Mouse (Mus musculus): Measurements from ENCODE around the gene Epb41.
A peak's percentile ranks its signal among the peaks of the same experiment; 100 is the strongest.

Epb41 gene

GRCm38 (mm10) chr4:132074077-132074932, 816 bp downstream of the Epb41 start, which contains the start of gene Gm10300:
Gene Gm10300 (plus strand): TSS chr4:132074697.
- peak; percentile 68 to 71 for DNase-seq

DNA sequence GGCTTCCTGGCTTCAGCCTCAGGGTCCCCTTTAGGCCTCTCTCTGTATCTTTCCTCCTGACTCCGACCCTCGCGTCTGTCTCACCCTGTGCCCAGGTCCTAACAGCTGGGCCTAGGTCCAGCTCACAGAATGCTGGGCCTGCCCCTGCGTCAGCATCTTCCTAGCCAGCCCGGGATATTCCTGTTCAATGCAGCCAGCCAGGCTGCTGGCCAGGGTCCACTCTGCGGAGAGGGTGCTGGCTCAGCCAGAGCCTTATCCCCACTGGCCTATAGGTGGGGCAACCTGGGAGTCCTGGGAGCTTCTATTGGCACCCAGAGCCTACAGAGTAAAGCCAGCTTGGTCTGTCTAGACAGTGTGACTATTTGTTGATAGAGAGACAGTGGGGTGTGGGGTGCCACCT, 2.2 kb downstream of the Epb41 start:
- peak; percentile 86 to 91 for DNase-seq

DNA sequence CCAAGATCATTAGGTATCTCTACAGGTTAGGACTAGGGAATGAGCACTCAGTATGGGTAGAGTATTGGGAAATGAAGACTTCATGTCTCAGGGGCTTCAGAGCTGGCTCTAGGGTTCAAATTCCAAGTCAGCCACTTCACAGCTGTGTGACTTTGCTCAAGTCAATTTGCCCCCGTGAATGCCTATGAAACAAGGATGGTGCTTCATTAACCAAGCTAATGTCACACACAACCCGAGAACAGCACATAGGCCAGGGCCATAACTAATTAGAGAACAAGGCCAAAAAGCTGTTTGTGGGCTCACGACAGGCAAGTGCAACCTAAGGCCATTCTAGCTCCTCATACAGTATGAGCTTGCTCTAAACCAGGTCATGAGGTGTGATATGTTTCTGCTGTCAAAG, 3.0 kb downstream of the Epb41 start:
- no peak for DNase-seq

DNA sequence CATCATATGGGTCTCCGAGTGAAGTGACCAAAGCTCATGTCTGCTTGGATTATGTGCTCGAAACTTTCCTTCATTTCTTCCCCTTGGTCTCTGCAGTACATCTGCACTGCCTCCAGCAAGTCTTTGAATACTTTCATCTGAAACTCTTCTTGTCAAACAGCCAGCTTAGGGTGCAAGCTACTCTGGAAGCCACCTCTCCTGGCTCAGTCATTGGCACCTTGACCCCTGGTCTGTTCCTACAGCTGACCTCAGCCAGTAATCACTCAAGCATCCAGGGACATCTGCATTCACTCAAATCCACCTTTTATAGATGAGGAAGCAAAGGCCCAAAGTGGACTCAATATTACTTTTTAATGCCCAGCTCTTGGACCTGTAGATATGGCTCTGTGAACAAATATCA, 3.4 kb downstream of the Epb41 start:
- peak; percentile 54 to 78 for DNase-seq

GRCm38 (mm10) chr4:132067938-132068235, 7.2 kb downstream of the Epb41 start:
- no peak for DNase-seq

GRCm38 (mm10) chr4:132067112-132067937, 7.8 kb downstream of the Epb41 start:
- DNase-seq = no peak

DNA sequence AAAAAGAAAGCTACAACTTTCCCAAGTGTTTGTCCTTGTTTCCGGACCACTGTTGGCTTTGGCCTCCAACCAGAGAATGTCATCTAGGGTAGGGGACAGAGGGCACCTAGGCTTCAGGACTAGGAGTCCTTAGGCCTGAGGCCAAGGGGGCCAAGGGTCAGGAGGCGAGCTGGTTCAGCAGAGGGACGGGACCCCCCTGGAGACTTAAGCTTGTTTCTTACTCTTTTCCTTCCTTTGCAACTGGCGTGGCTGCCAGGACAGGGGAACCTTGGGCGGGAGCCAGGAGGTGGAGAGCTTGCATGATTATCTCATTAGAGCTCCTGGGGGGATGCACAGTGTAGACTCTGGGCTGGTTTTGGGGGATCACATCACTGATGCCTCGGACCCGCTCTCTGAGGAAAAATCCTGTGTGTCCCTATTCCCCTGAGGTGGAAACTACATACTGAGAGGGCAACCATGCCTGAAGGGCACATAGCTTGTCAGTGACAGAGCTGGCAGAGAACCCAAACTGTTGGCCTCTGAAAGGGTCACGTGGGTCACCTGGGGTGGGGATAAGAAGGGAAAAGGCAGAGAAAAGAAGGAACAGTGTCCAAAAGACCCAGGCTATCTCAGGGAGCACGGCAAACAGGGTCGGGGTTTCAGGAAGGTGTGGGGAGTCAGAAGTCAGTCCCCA, 8.9 kb downstream of the Epb41 start:
- peak; percentile 96 to 97 for DNase-seq

DNA sequence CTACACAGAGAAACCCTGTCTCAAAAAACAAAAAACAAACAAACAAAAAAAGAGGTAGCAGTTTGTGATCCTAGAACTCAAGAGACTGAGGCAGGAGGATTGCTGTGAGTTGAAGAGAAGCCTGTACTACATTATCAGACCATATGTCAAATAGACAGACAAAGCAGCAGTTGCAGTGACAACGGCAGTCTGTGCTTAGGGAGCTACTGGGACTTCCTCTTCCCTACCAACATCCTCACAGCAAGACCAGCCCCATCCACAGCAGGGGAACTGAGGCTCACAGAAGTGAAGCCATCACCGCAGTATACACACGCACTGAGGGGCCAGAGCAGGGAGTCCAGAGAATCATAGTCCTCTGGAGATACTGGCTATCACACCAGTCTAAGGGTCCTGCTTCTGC, 9.5 kb downstream of the Epb41 start:
- DNase-seq = no peak

DNA sequence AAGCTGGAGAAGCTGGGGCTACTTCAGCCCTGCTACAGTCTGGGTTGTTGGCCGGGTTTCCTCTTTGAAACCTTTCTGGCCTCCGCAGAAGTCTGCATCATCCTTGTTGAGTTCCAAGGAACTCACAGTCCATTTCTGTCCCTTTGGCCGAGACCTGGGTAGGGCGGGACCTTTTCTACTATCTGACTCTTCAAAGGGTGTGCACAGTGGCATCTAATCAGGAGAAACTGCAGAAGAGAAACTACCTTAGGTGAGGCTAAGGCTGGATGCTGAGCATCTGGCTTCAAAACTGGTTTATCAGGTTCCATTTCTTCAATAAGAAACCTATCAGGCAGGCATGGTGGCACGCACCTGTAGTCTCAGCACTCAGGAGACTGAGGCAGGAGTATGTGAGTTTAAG, 10.6 kb downstream of the Epb41 start:
- DNase-seq = peak in 1 of 2 experiments; percentile 55

- peak; percentile 59 to 85 for DNase-seq
Observed at GRCm38 (mm10) chr4:132062934-132063884, 11.9 kb downstream of the Epb41 start.

DNA sequence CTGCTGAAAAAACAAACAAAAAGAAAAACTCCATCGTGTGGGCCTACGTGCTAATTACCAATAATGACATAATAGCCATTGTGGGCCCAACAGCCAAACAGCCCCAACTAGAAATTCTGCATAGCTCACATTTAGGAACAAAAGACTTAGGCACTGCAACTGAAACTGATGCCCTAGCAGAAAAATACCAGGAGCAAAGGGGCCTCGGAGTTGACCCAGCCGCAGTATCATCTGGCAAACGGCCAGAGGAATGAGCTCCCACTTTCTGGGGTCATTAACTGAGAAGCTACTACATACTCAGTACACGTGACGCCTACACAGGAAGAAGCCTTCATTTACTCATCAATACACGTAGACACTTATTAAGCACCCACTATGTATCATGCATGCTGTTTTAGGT, 12.8 kb downstream of the Epb41 start:
- DNase-seq = peak; percentile 55 to 60

DNA sequence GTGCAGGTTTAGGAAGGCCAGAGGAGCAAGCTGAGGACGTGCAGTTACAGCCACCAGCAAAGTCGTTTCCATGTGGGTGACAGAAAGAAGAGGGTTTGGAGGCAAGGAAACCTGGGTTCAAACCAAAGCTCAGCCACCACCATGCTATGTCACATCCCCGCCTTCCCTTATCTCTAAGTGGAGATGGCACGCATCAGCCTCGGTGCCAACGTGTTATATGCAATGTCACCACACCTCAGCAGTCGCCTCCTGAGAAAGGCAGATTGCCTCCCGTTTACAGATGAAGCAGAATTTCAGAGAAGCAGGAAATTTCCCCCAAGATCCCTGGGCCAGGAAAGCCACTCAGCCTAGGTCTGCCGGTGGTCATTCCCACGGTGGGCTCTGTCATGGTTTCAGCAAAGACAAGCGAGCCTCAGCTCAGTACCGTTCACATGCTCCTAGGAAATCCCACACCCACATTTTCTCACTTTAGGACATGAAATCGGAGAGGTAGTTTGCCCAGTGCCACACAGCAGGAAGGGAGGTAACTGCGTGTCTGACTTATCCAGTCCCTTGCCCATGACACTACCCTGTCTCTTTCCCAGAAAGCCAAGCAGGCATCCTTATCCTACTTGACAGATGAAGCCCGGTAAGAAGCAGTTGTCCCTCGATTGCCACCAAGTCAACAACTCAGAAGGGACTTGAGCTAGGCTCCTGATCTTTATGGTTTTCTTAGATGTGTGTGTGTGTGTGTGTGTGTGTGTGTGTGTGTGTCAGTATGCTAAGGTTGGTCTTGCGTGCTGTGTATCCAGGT, 14.9 kb downstream of the Epb41 start:
- DNase-seq = no peak

DNA sequence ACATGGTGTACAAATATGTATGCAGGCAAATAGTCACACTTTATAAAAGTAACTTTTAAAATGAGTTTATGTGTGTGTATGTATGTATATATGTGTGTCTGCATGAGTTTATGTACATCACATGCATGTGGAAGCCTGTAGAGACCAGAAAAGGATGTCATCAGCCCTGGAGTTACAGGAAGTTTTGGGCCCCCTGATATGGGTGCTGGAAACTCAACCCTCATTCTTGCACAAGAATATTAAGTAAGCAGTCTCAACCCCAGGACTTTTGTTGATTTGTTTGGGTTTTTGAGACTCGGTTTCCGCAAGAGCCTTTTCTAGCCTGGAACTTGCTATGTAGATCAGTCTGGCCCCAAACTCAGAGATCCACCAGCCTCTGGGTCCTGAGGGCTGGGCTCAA, 15.6 kb downstream of the Epb41 start:
- no peak for DNase-seq

DNA sequence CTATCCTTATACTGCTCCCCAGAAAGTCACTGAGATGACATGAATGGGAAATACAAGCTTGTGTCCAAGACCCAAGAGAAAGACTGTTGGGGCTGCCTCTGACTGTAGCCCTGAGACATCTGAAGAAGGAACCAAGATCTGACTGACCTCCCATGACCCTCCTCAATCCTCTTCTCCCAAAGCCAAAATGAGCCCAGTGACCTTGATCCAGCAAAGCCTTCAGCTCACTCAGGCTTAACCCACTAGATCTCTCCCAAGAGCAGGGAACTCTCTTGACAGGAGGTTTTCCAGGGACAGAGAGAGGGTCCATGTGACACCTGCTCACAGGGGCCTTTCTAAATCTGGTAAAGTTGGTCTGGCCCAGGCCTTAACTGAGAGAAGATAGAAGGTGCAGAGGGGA, 17.8 kb downstream of the Epb41 start:
- no peak for DNase-seq

- no peak for DNase-seq
Observed at GRCm38 (mm10) chr4:132051321-132052275, 23.5 kb downstream of the Epb41 start.

DNA sequence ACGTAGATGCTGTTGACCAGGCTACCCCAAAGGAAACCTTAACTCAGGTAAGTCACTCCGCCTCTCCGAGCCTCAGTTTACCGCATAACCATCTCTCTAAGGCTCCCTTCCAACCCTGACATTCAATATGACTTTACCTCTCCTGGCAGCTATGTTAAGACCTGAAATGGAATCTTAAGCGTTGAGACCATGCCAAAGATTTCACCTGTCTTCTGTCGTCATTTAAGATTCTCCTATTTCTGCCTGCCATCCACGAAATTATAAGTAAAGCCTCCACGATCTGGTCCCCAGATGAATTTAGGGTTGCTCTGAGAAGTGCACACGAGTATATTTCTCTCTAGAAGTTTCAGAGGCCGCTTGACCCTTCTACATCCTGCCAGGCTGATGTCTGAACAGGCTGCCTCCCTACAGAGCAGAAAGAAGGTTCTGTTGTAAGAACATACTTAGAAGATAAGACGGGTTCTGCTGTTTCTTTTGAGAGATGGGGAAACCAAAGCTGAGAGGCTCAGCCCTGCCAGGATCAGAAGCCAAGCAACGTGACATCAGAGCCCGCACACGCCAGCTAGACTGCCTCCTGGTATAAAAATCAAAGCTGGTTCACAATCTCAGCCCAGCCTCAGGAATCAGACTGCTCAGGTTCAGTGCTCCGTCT, 25.4 kb downstream of the Epb41 start:
- no peak for DNase-seq

DNA sequence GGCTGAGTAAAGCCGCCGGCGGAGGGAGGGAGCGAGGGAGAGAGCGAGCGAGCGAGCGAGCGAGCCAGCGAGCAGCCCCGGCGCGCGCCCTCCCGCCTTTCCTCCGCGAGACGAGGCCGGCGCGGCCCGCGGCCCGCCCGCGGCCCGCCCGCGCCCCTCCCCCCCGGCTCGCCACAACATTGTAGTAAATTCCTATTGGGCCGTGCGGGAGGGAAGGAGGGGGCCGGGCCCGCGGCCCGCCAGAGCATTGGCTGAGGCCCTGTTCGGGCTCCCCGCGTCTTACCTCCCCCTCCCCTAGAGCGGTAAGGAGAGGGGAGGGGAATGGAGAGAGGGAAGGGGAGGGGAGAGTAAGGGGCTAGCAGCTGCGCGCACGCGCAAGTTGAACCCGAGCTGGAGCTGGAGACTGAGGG, 26.1 kb downstream of the Epb41 start:
- DNase-seq = peak; percentile 93

DNA sequence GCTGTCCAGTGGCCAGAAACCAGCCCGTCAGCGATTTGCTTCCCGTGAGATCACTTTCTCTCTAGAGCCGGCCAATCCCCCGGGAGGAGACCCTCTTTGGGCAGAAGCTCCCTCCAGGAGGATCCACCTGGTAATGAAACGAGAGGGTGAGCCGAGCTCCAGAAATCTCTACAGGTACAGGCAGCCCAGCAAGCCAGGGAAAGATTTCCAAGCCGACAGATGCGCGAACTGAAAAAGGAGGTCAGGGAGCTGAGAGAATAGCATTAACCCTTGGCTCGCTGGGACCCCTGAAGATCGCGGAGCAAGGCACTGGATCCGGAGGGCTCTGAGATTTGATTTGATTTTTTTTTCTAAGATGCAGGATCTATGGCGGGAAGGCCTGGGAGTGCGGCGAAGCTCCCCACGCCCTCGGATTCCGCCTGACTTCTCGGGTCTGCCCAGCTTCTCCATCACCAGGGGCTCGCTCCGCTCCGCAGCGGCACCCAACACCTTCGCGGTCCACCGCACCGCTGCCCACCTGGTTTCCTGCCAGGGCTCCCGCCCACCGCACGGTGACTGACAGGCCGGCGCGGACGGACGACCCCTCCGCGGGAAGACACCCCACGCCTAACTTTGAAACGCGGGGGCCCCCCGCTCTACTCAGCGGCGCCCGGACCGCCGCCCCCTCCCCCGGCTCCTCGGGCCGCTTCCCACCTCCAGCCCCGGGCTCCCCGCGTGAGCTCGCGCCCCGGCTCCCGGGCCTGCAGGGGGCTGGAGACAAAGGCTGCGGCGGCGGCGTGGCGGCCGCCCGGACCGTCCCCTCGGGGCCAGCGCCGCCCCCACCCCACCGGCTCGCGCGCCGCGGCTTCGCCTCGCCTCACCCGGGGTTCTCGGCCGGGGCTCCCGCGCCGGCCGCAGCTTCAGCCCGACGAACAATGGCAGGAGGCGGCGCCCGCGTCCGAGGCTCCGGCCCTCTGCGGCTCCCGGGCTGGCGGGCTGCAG, 26.8 kb downstream of the Epb41 start:
- peak in 1 of 2 experiments; percentile 65 for DNase-seq

Data from kidney, postnatal 36 days (tissue).